Mouse (Mus musculus) kidney, postnatal 25 days (tissue): ENCODE measurements at regions not wholly inside any gene's neighbourhood (a gene's known extent, or its start where the extent isn't known, plus 50 kb on each side); places are given as distances from the start of the nearest gene placed in this dataset.

ENCODE experiments used
- DNase-seq, 2 experiments: peaks; one replicate each; pipeline ENCODE4 v3.0.0; 2021; ENCODE audit warnings: mixed read lengths in 2 of 2

- no peak for DNase-seq
Measured at GRCm38 (mm10) chr1:169049846-169050245, 481.4 kb downstream of the Nuf2 start.

GRCm38 (mm10) chr1:169046791-169047525 lies 484.3 kb downstream of the Nuf2 start:
- DNase-seq: no peak

GRCm38 (mm10) chr1:169033517-169033916 lies 497.7 kb downstream of the Nuf2 start:
- DNase-seq: no peak

- DNase-seq: no peak
Measured at GRCm38 (mm10) chr1:169031849-169032542, 499.3 kb downstream of the Nuf2 start.

- no peak for DNase-seq
Measured at GRCm38 (mm10) chr1:169027706-169028105, 503.6 kb downstream of the Nuf2 start.

- DNase-seq: no peak
Measured at GRCm38 (mm10) chr1:169027241-169027640, 504.0 kb downstream of the Nuf2 start.

- DNase-seq: no peak
Measured at GRCm38 (mm10) chr1:169024531-169024930, 506.7 kb downstream of the Nuf2 start.

GRCm38 (mm10) chr1:168991506-168992244 lies 539.6 kb downstream of the Nuf2 start:
- no peak for DNase-seq

- DNase-seq: no peak
Measured at GRCm38 (mm10) chr1:168975037-168975698, 543.1 kb upstream of the Pbx1 start.

- DNase-seq: no peak
Measured at GRCm38 (mm10) chr1:168969402-168969801, 537.3 kb upstream of the Pbx1 start.

- DNase-seq: no peak
Measured at GRCm38 (mm10) chr1:168967334-168967733, 535.3 kb upstream of the Pbx1 start.

GRCm38 (mm10) chr1:168964467-168964904 lies 532.4 kb upstream of the Pbx1 start:
- DNase-seq: no peak

GRCm38 (mm10) chr1:168950947-168951346 lies 518.9 kb upstream of the Pbx1 start:
- no peak for DNase-seq

GRCm38 (mm10) chr1:168924100-168924815 lies 492.2 kb upstream of the Pbx1 start:
- DNase-seq: no peak

GRCm38 (mm10) chr1:168918331-168919076 lies 486.4 kb upstream of the Pbx1 start:
- no peak for DNase-seq

- no peak for DNase-seq
Measured at GRCm38 (mm10) chr1:168908684-168909175, 476.7 kb upstream of the Pbx1 start.

- no peak for DNase-seq
Measured at GRCm38 (mm10) chr1:168908192-168908591, 476.1 kb upstream of the Pbx1 start.

- DNase-seq: no peak
Measured at GRCm38 (mm10) chr1:168898483-168898882, 466.4 kb upstream of the Pbx1 start.

GRCm38 (mm10) chr1:168861577-168861976 lies 429.5 kb upstream of the Pbx1 start:
- no peak for DNase-seq

- DNase-seq: peak in 1 of 2 experiments; percentile 6
Measured at GRCm38 (mm10) chr1:168823184-168823583, 391.1 kb upstream of the Pbx1 start.

GRCm38 (mm10) chr1:168818381-168818780 lies 386.3 kb upstream of the Pbx1 start:
- no peak for DNase-seq
